Comparison of ENCODE assay signal across 10 mouse cellular contexts in genomic region chr15:83306181-83306580, GRCm38 (mm10). TPM values are rescaled to one million over a fixed set of nuclear protein-coding genes. Genes with fewer than 3 reads are reported as not detected.
DNase-seq lines count a peak whose midpoint lies in the region; ATAC-seq and TF ChIP-seq lines count a peak whose summit lies in the region.
"Had no signal": no experiment of that assay in that cellular context is flagged by ENCODE, and none has a peak within 500 bp of the region (broad histone marks: within the 10 kb centered on the region; RNA-seq: fewer than 3 reads in every experiment).

No protein-coding gene starts in this region.

- H3K27me3 ChIP-seq in hindbrain, embryonic 14.5 days (ENCODE audit: control insufficient read depth, insufficient read depth, low read length), result no peaks in the 10 kb centered on the region
- H3K27me3 ChIP-seq in hindbrain, embryonic 12.5 days, result no peaks in the 10 kb centered on the region
- H3K27me3 ChIP-seq in midbrain, postnatal 0 days (ENCODE audit: insufficient read depth, low read length), result no peaks in the 10 kb centered on the region
- no peaks in the 10 kb centered on the region for H3K27me3 ChIP-seq in midbrain, embryonic 13.5 days
- no peaks in the 10 kb centered on the region for H3K27me3 ChIP-seq in stomach, embryonic 15.5 days (replicated peaks)

- H3K36me3 ChIP-seq in hindbrain, embryonic 14.5 days (replicated peaks; ENCODE audit: control insufficient read depth, insufficient read depth), result peaks cover 63% of the 10 kb centered on the region
- H3K36me3 ChIP-seq in hindbrain, embryonic 12.5 days, result peaks cover 56% of the 10 kb centered on the region
- H3K36me3 ChIP-seq in midbrain, postnatal 0 days (ENCODE audit: insufficient read depth, low read length), result peaks cover 43% of the 10 kb centered on the region
- peaks cover 76% of the 10 kb centered on the region for H3K36me3 ChIP-seq in midbrain, embryonic 13.5 days
- peaks cover 26% of the 10 kb centered on the region for H3K36me3 ChIP-seq in stomach, embryonic 15.5 days

- H3K4me2 ChIP-seq in hindbrain, embryonic 14.5 days (replicated peaks), result no peak overlapping the region
- H3K4me2 ChIP-seq in hindbrain, embryonic 12.5 days (replicated peaks), result no peak overlapping the region
- no peak overlapping the region for H3K4me2 ChIP-seq in midbrain, postnatal 0 days (ENCODE audit: low read depth, low read length, poor library complexity, severe bottlenecking)
- no peak overlapping the region for H3K4me2 ChIP-seq in midbrain, embryonic 13.5 days (replicated peaks)
- no peak overlapping the region for H3K4me2 ChIP-seq in stomach, embryonic 15.5 days

- WGBS in hindbrain, embryonic 14.5 days, result 87% methylated on average over 12 of the region's 12 CpGs
- 89% methylated on average over 12 of the region's 12 CpGs for WGBS in hindbrain, embryonic 12.5 days
- WGBS in midbrain, postnatal 0 days, result 92% methylated on average over 12 of the region's 12 CpGs
- WGBS in midbrain, embryonic 13.5 days, result 89% methylated on average over 12 of the region's 12 CpGs
- WGBS in stomach, embryonic 15.5 days, result 87% methylated on average over 12 of the region's 12 CpGs

- no peak for TF ChIP-seq CTCF in midbrain, postnatal 0 days (IDR thresholded peaks at IDR 0.05)

- peak overlapping the region; percentile 29; the same call in 1 of the 2 replicates for H3K27ac ChIP-seq in hindbrain, embryonic 14.5 days
- no peak overlapping the region for H3K27ac ChIP-seq in hindbrain, embryonic 12.5 days
- 0 out of 2 replicates have a peak overlapping the region, but pooled peaks have one; percentile 26 for H3K27ac ChIP-seq in midbrain, postnatal 0 days (ENCODE audit: low read depth, low read length)
- no peak overlapping the region for H3K27ac ChIP-seq in midbrain, embryonic 13.5 days
- H3K27ac ChIP-seq in stomach, embryonic 15.5 days, result peak overlapping the region; percentile 69
- H3K27ac ChIP-seq: macrophage had no signal

- no peak overlapping the region for H3K9ac ChIP-seq in hindbrain, embryonic 14.5 days
- H3K9ac ChIP-seq in hindbrain, embryonic 12.5 days, result no peak overlapping the region
- H3K9ac ChIP-seq in midbrain, postnatal 0 days (replicated peaks; ENCODE audit: low read length, poor library complexity, severe bottlenecking), result no peak overlapping the region
- no peak overlapping the region for H3K9ac ChIP-seq in midbrain, embryonic 13.5 days (replicated peaks)
- H3K9ac ChIP-seq in stomach, embryonic 15.5 days, result no peak overlapping the region

- no peak for ATAC-seq in hindbrain, embryonic 14.5 days (ENCODE audit: low FRiP score)
- ATAC-seq in hindbrain, embryonic 12.5 days (ENCODE audit: low FRiP score), result no peak
- no peak for ATAC-seq in midbrain, postnatal 0 days (ENCODE audit: low FRiP score)
- ATAC-seq in midbrain, embryonic 13.5 days, result no peak
- no peak for ATAC-seq in stomach, embryonic 15.5 days (ENCODE audit: insufficient read depth, low FRiP score, low read depth)

- H3K9me3 ChIP-seq in hindbrain, embryonic 14.5 days (ENCODE audit: control insufficient read depth, low read length), result no peaks in the 10 kb centered on the region
- no peaks in the 10 kb centered on the region for H3K9me3 ChIP-seq in hindbrain, embryonic 12.5 days (replicated peaks)
- no peaks in the 10 kb centered on the region for H3K9me3 ChIP-seq in midbrain, postnatal 0 days (ENCODE audit: low read length)
- H3K9me3 ChIP-seq in midbrain, embryonic 13.5 days, result no peaks in the 10 kb centered on the region
- no peaks in the 10 kb centered on the region for H3K9me3 ChIP-seq in stomach, embryonic 15.5 days

- no peak overlapping the region for H3K4me3 ChIP-seq in hindbrain, embryonic 14.5 days (replicated peaks; ENCODE audit: low read length)
- H3K4me3 ChIP-seq in hindbrain, embryonic 12.5 days, result no peak overlapping the region
- no peak overlapping the region for H3K4me3 ChIP-seq in midbrain, postnatal 0 days (ENCODE audit: low read depth, low read length)
- no peak overlapping the region for H3K4me3 ChIP-seq in midbrain, embryonic 13.5 days (replicated peaks)
- H3K4me3 ChIP-seq in stomach, embryonic 15.5 days (replicated peaks), result no peak overlapping the region

- no peak for DNase-seq in hindbrain, embryonic 14.5 days (ENCODE audit: low spot score)
- DNase-seq in midbrain, postnatal 0 days (ENCODE audit: low spot score), result no peak
- peak; percentile 41 to 58 for DNase-seq in cerebellum, postnatal 36 days
- no peak for DNase-seq in urinary bladder, postnatal 14 days (ENCODE audit: low spot score)
- DNase-seq in left cerebral cortex, adult 18-20 months (ENCODE audit: low spot score in 2 of 2), result no peak
- DNase-seq: thymus, postnatal 25 days had no signal

- H3K4me1 ChIP-seq in hindbrain, embryonic 14.5 days (replicated peaks; ENCODE audit: control insufficient read depth, insufficient read depth, low read length), result no peaks in the 10 kb centered on the region
- H3K4me1 ChIP-seq in hindbrain, embryonic 12.5 days, result no peaks in the 10 kb centered on the region
- H3K4me1 ChIP-seq in midbrain, postnatal 0 days (ENCODE audit: insufficient read depth, low read length), result no peaks in the 10 kb centered on the region
- no peaks in the 10 kb centered on the region for H3K4me1 ChIP-seq in midbrain, embryonic 13.5 days (replicated peaks)
- peaks cover 24% of the 10 kb centered on the region for H3K4me1 ChIP-seq in stomach, embryonic 15.5 days

RNA-seq across cellular contexts. Expression of gene Arfgap3, which starts 43.9 kb away (rescaled TPM):
- polyA plus RNA-seq in hindbrain, embryonic 14.5 days (2014; fragmentation: Nextera tagmentation; extraction: Ambion mirVana), result 38.4 and 43.2 TPM in 2 replicates
- polyA plus RNA-seq in hindbrain, embryonic 12.5 days (2016; fragmentation: Nextera tagmentation; extraction: Ambion mirVana), result 44.2 and 51.1 TPM in 2 replicates
- 41.8 and 44.0 TPM in 2 replicates for total RNA-seq in midbrain, postnatal 0 days (2014; rRNA removed)
- polyA plus RNA-seq in midbrain, postnatal 0 days (2015; fragmentation: Nextera tagmentation; extraction: Ambion mirVana), result 36.4 and 36.8 TPM in 2 replicates
- 39.2 and 39.5 TPM in 2 replicates for polyA plus RNA-seq in midbrain, embryonic 13.5 days (2015; fragmentation: Nextera tagmentation; extraction: Ambion mirVana)
- polyA plus RNA-seq in stomach, embryonic 15.5 days (2015; fragmentation: Nextera tagmentation; extraction: Ambion mirVana), result 63.0 and 72.4 TPM in 2 replicates
- 10 to 100 TPM; 21.6 to 23.0 TPM for total RNA-seq in left cerebral cortex, adult 18-20 months (2021)

RNA-seq across cellular contexts. Expression of gene A4galt, which starts 54.6 kb away (rescaled TPM):
- polyA plus RNA-seq in hindbrain, embryonic 14.5 days (2014; fragmentation: Nextera tagmentation; extraction: Ambion mirVana), result 2.3 and 4.2 TPM in 2 replicates
- polyA plus RNA-seq in hindbrain, embryonic 12.5 days (2016; fragmentation: Nextera tagmentation; extraction: Ambion mirVana), result 2.0 and 2.2 TPM in 2 replicates
- total RNA-seq in midbrain, postnatal 0 days (2014; rRNA removed), result 7.9 and 8.6 TPM in 2 replicates
- 5.1 and 5.6 TPM in 2 replicates for polyA plus RNA-seq in midbrain, postnatal 0 days (2015; fragmentation: Nextera tagmentation; extraction: Ambion mirVana)
- 1.9 and 2.4 TPM in 2 replicates for polyA plus RNA-seq in midbrain, embryonic 13.5 days (2015; fragmentation: Nextera tagmentation; extraction: Ambion mirVana)
- 9.2 and 9.4 TPM in 2 replicates for polyA plus RNA-seq in stomach, embryonic 15.5 days (2015; fragmentation: Nextera tagmentation; extraction: Ambion mirVana)
- total RNA-seq in left cerebral cortex, adult 18-20 months (2021), result 1 to 10 TPM; 5.1 TPM

Comparison
In these comparisons a context has a peak if more than half of its experiments do, and no peak if none do; other contexts are left out.
1. H3K27ac ChIP-seq: peak in hindbrain, embryonic 14.5 days (single experiment), midbrain, postnatal 0 days (single experiment) and stomach, embryonic 15.5 days (single experiment); none in hindbrain, embryonic 12.5 days (single experiment) and midbrain, embryonic 13.5 days (single experiment).
2. DNase-seq: peak in cerebellum, postnatal 36 days (2 of 2); none in hindbrain, embryonic 14.5 days (single experiment), midbrain, postnatal 0 days (single experiment), urinary bladder, postnatal 14 days (single experiment) and left cerebral cortex, adult 18-20 months (0 of 2).